Mouse (Mus musculus): Measurements from ENCODE around the gene Slc28a1. TPM values are rescaled to one million over a fixed set of nuclear protein-coding genes. Genes with fewer than 3 reads are reported as not detected.
"Not testable (repeated sequence)": the region's sequence is repeated elsewhere in the genome, so short reads cannot be mapped to it uniquely, and the experiment has no call there.

The Slc28a1 gene
- total RNA-seq, 2 experiments from 2014 or later = 0.28 to 0.34 TPM

DNA sequence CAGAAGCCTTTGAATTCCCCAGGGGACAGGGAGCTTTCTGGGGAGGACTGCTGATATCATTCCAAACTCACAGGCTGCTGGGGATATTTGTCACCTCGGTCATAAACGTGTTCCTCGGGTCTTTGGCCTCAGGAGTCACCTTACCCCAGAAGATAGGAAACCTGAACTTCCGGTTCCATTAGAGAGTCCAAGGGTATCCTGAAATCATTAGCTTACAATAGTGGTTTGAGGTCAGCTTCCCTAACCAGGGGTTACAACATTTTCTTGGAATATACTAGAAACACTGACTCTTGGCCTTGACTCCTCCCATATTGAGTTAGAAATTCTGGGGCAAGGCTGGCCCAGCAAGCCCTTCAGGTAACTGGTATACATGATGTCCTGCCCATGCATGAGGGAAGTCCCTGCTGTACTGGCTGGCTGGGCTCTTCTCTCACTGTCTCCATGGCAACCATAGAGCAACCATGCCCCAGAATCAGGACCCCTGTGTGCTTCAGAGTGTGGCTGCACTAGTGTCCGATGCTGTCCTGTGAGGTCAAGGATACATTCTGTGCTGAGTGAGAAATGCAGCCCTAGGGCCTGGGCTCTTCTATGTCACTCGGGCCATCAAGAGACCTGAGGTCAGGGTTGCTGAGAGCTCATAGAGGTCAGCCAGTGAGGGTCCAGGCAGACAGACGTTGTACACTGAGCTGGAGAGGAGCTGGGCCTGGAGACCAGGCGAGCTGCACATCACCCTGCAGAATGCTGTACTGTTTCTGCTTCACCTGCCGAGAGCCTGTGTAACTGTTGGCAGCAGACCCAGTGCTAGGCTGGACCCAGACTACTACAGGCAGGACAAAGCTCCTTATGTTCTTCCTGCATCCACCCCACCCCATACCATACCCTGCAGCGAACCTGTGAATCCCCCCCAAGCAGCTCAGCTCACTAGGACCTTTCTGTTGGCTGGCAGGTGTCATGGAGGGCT, 10.9 kb downstream of the Slc28a1 start:
- no peak for DNase-seq

DNA sequence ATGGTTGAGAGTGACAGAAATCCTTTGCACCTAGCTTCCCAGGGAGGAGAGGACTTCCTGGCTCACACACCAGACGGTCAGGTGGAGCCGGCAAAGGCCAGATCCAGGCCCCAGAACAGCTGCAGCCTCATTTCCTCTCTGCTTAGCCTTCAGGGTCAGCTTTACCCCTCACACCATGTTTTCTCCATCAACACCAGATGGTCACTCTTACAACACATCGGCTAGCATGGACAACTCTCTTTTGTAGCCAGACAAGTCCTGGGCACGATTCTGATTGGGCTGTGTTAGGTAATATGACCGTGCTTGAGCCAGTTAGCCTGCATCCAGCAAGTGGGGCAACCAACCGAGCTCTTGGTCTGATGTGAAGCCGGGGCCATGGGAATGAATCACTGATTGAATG, 17.3 kb downstream of the Slc28a1 start:
- no peak for DNase-seq

DNA sequence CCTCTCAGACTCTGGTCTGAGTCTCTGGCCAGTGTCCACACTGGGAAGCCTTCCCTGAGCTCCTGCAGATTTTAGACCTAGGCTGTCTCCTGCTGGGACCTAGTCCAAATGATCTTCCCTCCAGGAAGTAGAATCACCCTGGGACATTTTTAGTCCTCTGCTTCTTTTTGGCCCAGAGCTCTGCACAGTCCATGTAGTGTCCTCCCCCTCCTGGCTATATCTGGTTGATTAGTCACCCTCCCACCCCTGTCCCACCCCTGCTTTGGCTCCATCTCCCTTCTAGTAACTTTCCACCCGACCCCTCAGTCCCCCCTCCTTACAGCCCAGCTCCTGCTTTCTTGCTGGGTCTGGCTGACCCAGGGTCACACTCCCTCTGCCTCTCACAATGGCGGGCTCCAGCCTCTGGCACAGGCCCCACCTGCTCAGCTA, 18.3 kb downstream of the Slc28a1 start:
- peak; percentile 42 for DNase-seq

DNA sequence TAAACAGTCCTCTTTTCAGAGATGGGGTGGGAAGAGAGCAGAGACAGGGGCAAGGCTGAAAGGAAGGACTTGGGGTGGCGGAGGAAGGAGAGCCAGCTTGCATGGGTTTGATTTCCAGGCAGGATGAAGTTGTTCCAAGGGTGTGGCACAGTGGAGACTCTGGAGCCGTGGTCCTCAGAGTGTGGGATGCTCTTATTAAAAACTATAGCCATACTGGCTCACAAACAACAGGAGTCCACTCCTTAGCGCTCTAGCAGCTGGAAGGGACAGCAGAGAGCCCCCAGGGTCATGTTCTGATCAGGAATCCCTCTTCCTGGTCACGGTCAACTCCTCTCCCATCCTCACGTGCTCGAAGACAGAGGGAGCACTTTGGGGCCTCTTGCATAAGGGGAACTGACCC, 18.8 kb downstream of the Slc28a1 start:
- DNase-seq = no peak

DNA sequence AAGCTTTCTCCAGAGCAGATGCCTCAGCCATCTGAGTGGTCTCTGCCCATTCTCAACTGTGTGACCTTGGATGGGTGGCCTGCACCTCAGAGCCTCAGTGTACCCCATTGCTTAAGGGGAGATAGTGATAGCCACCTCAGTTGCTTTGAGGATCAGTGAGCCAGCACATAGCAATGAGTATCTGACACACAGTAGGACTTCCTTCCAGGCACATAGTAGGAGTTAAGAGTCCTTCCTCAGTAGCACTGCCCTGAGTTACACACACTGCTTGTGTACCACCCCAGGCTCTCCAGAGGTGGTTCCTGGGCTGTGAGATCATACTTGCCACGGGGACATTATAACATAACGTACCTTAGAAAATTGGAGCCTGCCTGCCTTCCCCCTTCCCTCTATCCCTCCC, 19.3 kb downstream of the Slc28a1 start:
- no peak for DNase-seq

DNA sequence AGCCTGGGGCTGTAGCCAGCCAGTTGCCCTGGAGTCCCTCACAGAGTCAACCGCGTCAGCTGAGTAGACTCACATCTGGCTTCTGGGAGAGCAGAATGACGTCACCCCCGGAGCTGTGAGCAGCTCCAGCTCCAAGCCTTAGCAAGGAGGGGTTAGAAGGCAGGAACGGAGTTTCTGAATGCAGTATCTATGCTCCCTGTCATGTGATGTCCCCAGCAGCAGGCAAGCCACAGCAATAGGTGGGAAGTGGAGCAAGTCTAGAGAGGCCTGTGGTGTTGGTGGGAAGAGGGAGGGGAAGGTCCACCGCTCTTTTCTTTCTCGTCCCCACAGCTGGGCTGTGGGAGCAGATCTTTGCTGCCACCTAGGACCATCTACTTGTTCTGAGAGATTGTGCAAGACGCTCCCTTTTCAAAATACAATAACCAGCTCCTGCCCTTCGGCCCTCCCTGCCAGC, 20.0 kb downstream of the Slc28a1 start:
- peak; percentile 66 for DNase-seq

DNA sequence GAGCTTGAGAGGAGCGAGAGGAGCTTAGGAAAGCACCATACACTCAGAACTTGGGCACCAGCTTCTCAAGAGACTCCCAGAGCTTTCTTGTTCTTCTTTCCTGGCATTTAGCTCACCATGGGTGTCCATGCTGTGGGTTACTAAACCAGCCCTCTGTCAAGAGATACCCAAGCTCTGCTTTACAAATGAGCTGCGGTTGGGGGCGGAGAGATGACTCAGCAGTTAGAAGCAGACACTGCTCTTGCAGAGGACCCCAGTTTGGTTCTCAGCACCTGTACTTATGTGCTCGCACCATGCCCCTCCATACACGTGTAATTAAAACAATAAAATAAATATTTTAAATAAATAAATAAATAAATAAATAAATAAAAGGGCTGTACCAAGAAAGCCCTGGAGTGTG, 22.7 kb downstream of the Slc28a1 start:
- no peak for DNase-seq

DNA sequence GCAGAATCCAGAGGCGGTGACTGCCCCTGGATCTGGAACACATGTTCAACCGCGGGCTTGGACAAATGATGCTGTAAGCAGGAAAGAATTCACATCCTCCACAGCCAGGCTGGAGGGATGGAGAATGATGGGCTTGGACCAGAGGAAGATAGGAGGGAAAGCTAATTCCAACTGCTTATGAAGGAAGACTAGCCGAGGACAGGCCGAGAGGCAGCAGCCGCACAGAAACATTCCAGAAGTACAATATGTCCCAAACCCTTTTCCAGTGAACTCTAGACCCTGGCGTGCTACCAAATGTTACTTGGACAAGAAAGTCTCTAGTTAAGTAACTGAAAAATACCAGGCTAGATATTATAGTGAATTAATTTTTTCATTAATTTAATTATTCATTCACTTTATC, 24.5 kb downstream of the Slc28a1 start:
- no peak for DNase-seq

DNA sequence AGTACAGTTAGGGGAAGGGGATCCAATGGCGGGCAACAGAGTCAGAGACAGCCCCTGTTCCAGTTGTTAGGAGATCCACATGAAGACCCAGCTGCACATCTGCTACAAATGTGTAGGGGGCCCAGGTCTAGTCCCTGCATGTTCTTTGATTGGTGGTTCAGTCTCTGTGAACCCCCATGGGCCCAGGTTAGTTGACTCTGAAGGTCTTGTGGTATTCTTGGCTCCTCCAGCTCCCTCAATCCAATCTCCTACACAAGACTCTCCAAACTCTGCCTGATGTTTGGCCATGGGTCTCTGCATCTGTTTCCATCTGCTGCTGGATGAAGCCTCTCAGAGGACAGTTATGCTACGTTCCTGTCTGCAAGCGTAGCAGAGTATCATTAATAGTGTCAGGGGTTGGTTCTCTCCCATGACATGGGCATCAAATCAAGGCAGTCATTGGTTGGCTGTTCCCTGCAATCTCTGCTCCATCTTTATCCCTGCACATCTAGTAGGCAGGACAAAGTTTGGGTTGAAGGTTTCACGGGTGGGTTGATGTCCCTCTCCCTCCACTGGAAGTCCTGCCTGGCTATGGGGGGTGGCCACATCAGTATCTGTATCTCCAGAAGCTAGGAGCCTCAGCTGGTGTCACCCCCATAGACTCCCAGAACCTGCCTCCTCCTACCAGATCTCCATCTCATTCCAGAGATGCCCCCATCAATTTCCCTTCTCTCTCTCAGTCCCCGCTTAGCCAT, 25.2 kb downstream of the Slc28a1 start:
- DNase-seq = no peak

DNA sequence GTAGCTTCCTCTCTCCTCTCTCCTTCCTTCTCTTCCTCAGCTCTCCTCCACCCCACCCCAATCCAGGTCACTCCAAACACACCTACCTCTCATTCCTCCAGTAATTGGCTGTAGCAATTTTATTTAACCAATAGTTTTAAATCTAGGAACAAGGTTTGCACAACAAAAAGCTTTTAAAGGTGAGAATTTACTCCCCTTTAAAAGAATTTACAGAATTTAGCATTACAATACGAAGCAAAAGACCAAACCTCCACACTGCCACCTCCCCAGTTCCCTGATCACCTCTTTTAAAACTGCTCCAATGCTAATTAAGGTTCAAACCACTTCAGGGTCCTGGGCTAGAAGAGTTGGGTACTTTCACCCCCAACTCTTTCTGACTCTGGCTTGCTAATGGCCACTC, 26.9 kb downstream of the Slc28a1 start:
- no peak for DNase-seq

DNA sequence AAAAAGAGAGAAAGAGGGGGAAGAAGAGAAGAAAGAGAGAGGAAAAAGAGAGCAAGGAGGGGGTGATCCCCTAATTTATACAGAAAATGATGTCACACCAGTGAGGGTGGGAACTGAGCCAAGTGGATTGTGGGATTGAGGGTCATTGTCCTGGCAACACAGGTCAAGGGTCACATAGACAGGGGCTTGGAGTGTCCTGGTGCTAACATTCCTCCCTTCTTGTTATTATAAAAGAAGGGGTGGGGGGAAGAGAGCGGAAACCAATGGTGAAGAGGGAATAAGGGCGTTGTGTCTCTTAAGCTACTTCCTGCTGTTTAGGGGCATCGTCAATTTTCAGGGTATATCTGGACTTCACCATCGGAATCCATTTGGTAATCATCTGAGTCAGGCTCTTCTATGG, 28.5 kb downstream of the Slc28a1 start:
- not testable (repeated sequence) for DNase-seq

DNA sequence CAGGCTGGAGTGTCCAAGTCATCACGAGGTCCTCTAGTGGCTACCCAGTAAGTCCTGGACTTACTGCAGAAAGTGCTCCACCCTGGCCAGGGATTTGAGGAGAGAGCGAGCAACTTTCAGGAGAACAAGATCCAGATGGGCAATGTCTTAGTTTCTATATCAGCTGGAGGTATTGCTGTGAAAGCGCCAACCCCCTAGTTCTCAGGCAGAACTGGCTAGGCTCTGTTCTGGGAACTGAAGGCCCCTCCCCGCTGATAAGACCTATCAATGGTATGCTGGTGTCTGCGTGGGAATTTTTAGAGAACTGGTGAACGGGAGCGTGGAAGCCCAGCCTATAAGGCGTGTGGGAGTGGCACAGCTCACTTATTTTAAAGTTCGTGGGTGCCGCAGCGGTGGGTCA, 35.2 kb downstream of the Slc28a1 start:
- no peak for DNase-seq

DNA sequence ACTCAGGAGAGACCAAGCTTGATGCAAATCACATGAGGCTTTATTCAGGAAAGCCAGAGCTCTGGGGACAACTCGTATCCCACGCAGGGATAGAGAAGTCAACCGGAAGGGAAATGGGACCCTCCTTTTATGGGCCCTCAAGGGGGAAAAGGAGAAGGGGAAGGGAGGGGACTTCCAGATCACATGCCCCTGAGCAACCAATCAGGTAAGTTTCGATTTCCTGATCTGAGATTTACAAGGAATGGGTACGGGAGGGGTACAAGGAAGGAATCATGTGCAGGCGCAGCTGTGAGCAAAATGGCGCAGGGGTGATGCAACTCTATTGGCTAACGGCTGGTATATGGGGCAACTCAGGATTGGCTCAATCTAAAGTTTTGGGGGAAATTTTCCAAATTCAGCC, 36.6 kb downstream of the Slc28a1 start:
- DNase-seq = no peak

DNA sequence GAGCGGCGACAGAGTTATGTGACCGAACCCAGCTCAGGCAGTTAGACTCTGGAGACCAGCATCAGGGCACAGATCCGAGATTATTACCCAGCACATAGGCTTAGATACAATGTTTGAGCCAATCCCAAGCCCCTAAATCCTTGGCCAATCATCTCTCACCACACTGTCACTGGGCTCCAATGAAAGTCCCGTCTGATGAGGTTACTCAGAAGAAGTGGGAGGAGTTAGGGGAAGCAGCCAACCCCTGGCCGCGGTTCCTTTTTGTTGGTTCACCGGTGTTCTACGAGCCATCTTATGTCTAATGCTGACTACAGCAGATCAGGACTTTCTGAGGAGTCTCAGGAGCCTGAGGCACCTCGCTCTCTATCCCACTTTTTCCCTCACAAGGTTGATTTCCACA, 37.7 kb downstream of the Slc28a1 start:
- DNase-seq = no peak

DNA sequence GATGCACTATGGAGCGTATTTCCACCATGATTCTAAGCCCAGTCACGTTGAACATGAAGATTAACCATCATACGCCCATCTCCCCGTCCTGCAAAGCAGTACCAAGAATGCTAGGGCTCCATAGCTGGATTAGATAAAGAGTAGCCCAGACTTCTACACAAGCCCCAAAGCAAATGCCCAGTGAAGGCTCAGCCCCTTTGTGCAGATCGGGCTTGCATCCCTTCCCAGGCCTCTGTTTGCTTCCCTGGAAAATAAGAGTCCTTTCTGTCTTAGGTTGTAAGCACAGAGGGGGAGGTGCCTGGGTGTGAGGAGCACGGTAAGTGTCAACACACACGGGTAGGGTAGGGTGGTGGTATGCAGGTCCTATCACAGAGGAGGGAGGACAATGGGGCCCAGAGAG, 38.2 kb downstream of the Slc28a1 start:
- no peak for DNase-seq

DNA sequence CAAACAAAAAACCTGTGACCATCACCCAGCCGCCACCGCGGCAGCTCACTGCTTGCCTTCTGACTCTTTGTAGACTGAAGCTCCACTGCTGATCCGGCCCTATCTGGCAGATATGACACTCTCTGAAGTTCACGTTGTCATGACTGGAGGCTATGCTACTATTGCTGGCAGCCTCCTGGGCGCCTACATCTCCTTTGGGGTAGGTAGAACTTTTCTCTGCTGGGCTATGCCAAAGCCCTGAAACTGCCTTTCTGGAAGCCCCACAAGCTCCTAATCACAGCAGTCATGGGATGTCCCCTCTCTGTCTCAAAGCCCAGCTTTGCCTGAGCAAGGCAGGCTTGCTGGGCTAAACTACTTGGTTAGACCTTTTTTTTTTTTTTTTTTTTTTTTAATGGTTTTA, 38.7 kb downstream of the Slc28a1 start:
- no peak for DNase-seq

DNA sequence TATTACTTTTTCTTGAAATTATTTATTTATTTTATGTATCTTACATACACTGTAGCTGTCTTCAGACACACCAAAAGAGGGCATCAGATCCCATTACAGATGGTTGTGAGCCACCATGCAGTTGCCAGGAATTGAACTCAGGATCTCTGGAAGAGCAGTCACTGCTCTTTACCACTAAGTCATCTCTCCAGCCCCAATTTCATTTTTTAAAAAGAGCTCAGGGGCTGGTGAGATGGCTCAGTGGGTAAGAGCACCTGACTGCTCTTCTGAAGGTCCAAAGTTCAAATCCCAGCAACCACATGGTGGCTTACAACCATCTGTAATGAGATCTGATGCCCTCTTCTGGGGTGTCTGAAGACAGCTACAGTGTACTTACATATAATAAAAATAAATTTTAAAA, 39.6 kb downstream of the Slc28a1 start:
- not testable (repeated sequence) for DNase-seq

DNA sequence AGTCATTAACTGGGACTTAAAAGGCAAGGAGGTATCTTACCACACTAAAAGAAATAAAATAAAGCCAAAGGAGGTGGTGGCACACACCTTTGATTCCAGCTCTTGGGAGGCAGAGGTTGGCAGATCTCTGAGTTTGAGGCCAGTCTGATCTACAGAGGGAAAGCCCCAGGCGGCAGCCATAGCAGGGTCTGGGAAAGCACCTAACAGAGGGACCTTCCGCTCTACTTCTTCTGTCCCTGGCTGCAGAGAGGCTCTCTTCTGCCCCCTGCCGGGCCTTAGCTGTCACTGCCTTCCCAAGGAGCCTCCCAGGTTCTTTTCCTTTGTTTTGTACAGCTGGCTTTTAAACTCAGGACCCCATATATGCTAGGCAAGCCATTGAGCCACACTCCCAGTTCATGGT, 40.4 kb downstream of the Slc28a1 start:
- DNase-seq = peak; percentile 59

DNA sequence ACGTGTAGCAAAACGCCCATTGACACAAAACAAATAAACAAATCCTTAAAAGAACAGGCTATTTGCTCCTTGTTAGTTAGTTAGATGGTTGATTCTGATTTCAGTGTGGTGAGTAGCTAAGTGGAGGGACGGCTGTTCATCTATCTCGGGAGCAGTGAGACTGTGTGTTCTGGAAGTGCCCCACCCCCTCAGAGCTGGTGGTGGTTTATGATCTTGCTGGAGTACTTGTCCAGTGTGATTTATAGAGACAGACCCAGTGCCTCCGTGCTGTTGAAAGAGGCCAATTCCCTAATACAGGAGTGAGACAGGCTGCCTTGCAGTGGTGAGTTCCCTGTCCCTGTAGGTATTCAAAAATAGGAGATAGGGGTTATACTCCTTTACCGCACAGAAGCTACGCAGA, 44.3 kb downstream of the Slc28a1 start:
- DNase-seq = no peak

DNA sequence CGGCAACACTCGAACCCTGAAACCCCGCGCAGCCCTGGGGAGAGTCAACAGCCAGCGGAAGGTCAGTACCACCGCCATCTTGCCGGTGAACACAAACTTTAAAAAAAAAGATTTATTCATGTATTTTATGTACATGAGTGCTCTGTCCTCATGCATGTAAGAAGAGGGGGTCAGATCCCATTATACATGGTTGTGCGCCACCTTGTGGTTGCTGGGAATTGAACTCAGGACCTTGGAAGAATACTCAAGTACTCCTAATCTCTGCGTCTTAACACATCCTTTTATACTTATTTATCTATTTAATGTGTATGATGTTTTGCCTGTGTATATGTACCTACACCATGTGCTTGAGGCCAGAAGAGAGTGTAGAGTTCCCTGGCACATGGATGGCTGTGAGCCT, 47.1 kb downstream of the Slc28a1 start:
- peak; percentile 44 for DNase-seq

DNA sequence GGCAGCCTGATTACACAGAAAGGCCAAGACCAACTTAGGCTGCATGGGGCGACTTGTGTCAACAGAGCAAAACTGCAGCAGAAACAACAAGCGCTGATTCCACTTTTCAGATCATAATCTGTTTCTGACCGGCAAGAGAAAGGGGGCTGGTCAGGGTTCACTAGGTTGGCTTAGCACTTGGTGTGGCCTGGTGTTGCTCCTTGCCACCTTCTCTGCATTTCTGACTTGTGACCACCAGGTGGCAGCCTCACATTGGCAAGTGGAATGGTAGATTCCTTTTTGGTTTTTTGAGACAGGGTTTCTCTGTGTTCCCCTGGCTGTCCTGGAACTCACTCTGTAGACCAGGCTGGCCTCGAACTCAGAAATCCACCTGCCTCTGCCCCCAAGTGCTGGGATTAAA, 47.7 kb downstream of the Slc28a1 start:
- peak; percentile 81 for DNase-seq

DNA sequence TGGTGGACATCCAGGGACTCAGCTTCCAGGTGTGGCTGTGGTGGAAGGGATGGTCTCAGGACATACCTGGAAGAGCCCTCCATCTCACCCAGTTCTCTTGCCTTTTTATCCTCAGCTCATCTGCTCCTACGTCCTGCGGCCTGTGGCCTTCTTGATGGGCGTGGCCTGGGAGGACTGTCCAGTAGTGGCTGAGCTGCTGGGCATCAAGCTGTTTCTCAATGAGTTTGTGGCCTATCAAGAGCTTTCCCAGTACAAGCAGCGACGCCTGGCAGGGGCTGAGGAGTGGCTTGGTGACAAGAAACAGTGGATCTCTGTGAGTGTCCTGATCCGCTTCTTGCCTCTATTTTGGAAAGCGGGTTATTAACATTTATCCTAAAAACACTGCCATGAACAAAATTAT, 49.8 kb downstream of the Slc28a1 start:
- no peak for DNase-seq

DNA sequence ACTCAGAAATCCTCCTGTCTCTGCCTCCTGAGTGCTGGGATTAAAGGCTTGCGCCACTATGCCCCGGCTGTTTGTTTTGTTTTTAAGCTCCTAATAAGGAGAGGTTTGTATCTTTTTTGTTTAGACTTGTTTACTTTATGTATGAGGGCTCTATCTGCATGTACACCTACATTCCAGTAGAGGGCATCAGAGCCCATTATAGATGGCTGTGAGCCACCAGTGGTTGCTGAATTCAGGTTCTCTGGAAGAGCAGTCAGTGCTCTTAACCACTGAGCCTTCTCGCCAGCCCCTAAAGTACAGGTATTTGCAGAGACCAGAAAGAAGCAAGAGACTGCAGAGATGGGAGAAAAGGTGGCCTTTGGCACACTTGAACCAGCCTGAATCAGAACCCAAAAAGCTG, 52.5 kb downstream of the Slc28a1 start:
- DNase-seq = peak; percentile 27

DNA sequence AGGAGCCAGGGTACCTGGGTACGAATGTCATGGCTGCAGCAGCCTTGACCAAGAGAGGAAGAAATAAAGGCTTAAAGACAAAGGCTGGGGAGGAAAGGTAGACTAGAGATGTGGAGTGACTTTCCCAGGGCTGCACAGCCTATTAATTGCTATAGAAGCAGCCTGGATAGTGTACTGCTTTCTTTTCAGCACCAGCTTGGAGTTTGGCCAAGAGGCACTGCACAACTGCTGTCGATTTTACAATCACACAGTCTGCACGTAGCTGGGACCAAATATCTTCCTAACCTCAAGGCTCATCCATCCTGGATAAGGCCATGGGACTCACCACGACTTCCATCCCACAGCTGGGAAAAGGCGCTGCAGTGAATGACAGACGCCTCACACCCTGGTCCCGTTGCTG, 54.8 kb downstream of the Slc28a1 start:
- DNase-seq = no peak

Data from gastrocnemius, postnatal 10 days (tissue).